Mouse (Mus musculus): ENCODE data around the gene Eid2b.
A peak's percentile ranks its signal among the peaks of the same experiment; 100 is the strongest.

Eid2b gene

GRCm38 (mm10) chr7:28298837-28299625 is 21.5 kb downstream of the Eid2b start:
- DNase-seq (ENCODE audit: inconsistent age in 2 of 2, low spot score in 1 of 2), result peak; percentile 44 to 78

DNA sequence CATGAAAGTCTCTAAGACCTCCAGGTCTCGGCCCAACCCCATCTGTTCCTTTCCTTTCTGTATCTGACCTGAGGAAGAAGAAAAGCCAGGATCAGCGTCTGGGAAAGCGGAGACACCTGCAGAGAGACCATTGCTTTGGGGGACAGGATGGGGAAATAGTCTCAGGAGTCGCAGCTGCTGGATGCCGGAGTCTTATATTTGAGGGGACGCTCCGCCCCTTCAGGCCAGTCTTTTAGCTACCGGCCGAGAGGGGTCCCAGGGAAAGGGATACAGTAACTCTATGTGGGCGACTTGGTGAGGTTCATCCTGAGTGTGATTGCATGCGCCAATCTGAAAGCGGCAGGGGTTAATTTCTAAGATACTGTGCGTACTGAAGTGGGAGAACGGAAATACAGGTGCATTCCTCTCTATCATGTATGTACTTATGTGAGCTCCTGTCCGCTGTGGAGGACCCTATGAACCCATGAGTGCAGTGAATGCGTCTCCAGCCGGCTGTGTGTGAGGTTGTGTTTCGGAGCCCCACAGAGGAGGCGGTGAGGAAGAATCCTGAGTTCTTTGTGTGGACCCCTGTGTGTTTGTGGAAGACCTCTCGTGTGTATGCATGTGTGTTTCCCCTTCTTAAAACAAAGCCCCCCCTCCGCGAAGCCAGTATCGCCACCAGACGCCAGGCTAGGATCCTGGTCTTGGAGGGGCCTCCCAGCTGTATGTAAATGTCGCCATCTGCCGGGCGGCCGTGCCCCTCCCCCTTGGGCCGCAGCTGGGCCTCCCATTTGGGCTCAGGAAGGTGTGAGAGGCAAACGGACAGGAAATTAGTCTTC is 24.3 kb downstream of the Eid2b start, which contains the start of gene Dll3:
Gene Dll3 (minus strand): TSS at position 623 of the 818 bp plus-strand sequence.
- DNase-seq (ENCODE audit: inconsistent age in 2 of 2, low spot score in 1 of 2), result peak; percentile 42 to 71

DNA sequence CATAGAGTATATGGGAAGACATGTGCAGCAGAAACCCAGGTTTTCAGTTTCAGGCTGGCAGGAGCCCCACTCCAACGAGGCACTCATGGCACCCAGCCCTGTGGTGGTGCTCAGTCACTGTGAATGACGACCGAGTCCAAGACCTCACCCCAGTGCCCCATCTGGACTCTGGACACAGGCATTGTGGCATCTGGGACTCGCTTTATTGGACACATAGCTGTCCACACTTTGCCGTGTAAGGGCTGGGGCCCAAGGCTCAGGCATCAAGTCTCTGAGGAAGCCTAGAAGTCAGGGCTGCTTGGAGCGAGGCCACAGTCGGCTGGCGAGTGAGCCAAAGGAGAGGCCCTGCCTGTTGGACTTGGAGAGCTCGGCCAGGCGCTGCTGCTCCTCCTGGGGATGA is 28.1 kb downstream of the Eid2b start:
- DNase-seq (ENCODE audit: inconsistent age in 2 of 2, low spot score in 1 of 2), result no peak

GRCm38 (mm10) chr7:28306216-28306615 is 28.7 kb downstream of the Eid2b start:
- DNase-seq (ENCODE audit: inconsistent age in 2 of 2, low spot score in 1 of 2), result no peak

- DNase-seq (ENCODE audit: inconsistent age in 2 of 2, low spot score in 1 of 2), result no peak
Observed at GRCm38 (mm10) chr7:28309737-28310136, 32.2 kb downstream of the Eid2b start.

DNA sequence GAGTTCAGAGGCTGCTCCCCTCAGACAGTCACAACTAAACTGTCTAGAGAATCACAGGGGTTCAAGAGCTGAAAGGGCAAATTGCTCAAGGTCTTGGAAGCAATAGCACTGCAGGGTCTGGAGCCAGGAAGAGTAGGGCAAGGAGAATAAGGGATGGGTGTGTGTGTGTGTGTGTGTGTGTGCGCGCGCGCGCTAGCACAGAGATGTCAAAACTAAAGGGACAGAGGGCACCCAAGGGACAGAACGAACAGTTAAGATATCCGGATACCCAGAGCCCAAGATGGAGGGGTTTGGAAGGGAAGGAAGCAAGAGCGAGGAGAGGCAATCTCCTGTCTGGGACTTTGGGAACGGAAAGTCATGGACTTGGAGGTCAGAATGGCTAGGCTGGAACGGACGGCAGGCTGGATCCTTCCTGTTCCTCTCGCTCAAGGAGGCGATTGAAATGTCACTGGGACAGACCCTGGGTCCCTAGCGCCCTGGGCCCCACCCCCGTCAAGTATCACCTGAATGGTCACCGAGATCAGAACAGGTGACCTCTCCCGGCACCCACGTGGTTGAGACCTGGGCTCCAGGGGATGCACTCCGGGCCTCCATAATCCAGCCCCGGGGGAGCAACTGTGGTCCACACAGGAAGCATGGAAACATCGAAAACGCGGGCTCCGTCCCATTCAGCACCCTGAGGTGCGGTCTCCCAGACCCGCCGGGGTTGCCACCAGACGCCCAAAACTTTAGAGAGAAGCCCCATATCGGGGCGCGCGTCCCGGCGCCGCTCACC is 33.8 kb downstream of the Eid2b start:
- peak in 1 of 2 experiments; percentile 56 for DNase-seq (ENCODE audit: inconsistent age in 2 of 2, low spot score in 1 of 2)

GRCm38 (mm10) chr7:28311926-28312543 is 34.5 kb downstream of the Eid2b start, which contains the start of gene Timm50:
Gene Timm50, minus strand, starts transcription at chr7:28312072.
- DNase-seq (ENCODE audit: inconsistent age in 2 of 2, low spot score in 1 of 2), result peak; percentile 98 to 99

GRCm38 (mm10) chr7:28318036-28318435 is 40.5 kb downstream of the Eid2b start:
- peak; percentile 63 to 77 for DNase-seq (ENCODE audit: inconsistent age in 2 of 2, low spot score in 1 of 2)

DNA sequence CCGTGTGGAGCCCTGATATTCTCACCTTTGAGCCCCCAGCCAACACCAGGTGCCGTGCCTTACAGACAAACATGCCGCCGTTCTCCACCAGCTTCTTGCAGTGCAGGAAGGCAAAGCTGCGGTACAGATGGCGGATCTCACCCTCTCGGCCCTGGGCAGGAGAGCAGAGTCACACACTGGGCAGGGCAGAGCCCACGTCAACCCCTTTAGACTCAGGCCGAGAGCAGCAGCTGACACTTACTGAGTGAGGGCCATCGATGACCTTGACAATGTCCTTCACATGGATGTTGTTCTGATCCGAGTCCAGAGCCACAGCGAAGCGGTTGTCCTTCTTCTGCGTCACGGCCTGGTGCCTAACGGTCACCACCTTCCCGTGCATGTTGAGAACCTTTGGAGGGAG is 41.2 kb downstream of the Eid2b start:
- DNase-seq (ENCODE audit: inconsistent age in 2 of 2, low spot score in 1 of 2), result peak; percentile 85 to 87

- DNase-seq (ENCODE audit: inconsistent age in 2 of 2, low spot score in 1 of 2), result no peak
Observed at GRCm38 (mm10) chr7:28321974-28322720, 44.6 kb downstream of the Eid2b start.

DNA sequence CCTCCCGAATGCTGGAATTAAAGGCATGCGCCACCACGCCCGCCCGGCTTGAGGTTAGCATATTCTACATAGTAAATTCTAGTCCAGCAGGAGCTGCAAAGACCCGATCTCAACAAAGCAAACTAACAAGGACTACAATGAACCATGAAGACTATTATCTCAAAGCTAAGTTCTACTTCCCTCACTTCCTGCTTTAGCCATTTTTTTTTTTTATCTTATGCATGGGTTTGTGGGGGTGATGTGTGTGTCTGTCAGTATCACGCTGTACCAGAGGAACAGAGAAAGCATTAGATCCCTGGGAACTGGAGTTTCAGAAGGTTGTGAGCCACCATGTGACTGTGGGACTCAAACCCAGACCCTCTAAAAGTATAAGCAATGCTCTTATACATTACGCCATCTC is 47.8 kb downstream of the Eid2b start:
- DNase-seq (ENCODE audit: inconsistent age in 2 of 2, low spot score in 1 of 2), result no peak

DNA sequence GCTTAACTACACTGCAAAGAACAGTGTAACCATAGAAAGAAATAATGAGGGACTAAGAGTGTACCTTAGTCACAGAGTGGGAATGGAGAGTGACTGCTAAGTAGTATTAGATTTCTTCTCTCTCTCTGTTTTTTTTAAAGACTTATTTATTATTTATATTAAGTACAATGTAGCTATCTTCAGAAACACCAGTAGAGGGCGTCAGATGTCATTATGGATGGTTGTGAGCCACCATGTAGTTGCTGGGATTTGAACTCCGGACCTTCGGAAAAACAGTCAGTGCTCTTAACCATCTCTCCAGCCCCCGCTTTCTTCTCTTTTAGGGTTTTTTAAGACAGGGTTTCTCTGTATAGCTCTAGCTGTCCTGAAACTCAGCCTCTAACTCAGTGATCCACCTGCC is 48.9 kb downstream of the Eid2b start:
- no peak for DNase-seq (ENCODE audit: inconsistent age in 2 of 2, low spot score in 1 of 2)

GRCm38 (mm10) chr7:28328260-28328659 is 50.7 kb downstream of the Eid2b start:
- DNase-seq (ENCODE audit: inconsistent age in 2 of 2, low spot score in 1 of 2), result no peak
